ENCODE assay signal across 1 mouse cellular context in the genomic region with DNA sequence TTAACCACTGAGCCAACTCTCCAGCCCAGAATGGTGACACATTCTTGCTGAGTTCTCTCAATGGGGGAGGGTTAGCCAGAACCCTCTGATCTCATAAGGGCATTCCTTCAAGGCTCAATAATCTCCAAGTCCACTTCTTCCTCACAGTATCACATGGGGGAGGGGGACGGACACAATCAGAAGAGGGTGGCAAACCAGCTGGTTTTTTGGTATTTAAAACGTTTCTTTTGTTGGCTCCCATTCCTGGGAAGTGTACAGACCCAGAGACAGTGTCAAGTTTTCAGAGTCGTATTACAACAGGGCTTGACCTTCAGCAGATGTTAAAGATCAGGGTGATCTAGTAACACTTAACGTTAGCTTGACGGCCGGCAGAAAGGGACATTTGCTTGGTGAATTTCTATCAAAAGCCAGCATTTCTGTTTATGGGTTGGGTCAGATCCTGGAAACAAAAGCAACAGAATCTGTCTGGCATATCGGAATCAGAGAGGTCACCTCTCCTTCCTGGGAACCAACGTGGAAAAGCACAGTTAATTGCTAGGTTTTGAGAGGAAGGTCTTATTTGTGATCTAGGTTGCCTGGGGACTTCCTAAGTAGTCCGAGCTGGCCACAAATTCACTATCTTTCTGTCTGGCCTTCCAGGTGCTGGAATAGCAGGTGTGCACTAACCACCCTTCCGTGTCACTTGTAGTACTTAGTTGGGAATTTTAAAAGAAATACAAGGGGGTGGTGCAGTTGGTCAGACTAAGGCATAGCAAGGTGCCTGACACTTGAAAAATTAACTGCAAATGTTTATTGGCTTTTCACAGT.
TF ChIP-seq lines count a peak whose summit lies in the region.

No protein-coding gene starts in this region.

TF ChIP-seq in MEL, 35 proteins besides CTCF, POLR2A, EP300 and RAD21 (continued from another document):
- TF ChIP-seq USF2 (IDR thresholded peaks at IDR 0.05; ENCODE audit: borderline replicate concordance in 1 of 2, insufficient read depth in 1 of 2, low read depth in 1 of 2, low read length in 2 of 2): no peak
- no peak for TF ChIP-seq POLR2AphosphoS5 (IDR thresholded peaks at IDR 0.05; ENCODE audit: borderline replicate concordance, low read depth, low read length)
- TF ChIP-seq TBP (IDR thresholded peaks at IDR 0.05; ENCODE audit: low read depth, low read length): peak; percentile 97
- no peak for TF ChIP-seq BHLHE40 (IDR thresholded peaks at IDR 0.05; ENCODE audit: borderline replicate concordance, low read depth, low read length)
- no peak for TF ChIP-seq UBTF (IDR thresholded peaks at IDR 0.05; ENCODE audit: borderline replicate concordance, insufficient read depth, low read depth, low read length)
- TF ChIP-seq NRF1 (IDR thresholded peaks at IDR 0.05; ENCODE audit: insufficient read depth, low read depth, low read length, poor library complexity, severe bottlenecking): no peak
- no peak for TF ChIP-seq ELF1 (IDR thresholded peaks at IDR 0.05; ENCODE audit: low read depth, low read length)
- 0 out of 2 replicates have a peak, but pooled peaks have one; percentile 15 for TF ChIP-seq GATA1 (IDR thresholded peaks at IDR 0.05; ENCODE audit: low read depth, low read length)
